Mouse (Mus musculus) myocyte (in vitro differentiated cells): Measurements from ENCODE around the gene Med13l. TPM values are rescaled to one million over a fixed set of nuclear protein-coding genes. Genes with fewer than 3 reads are reported as not detected.

Experiments
- H3K27me3 ChIP-seq: one replicate; pipeline ENCODE4 v1.6.1; 2011; ENCODE audit not compliant: control insufficient read depth, insufficient read depth, insufficient read length
- H3K36me3 ChIP-seq: one replicate; pipeline ENCODE4 v1.6.1; 2011; ENCODE audit not compliant: control insufficient read depth, insufficient read depth
- H3K4me2 ChIP-seq: one replicate; pipeline ENCODE4 v1.6.1; 2011; ENCODE audit warnings: low read depth, control low read depth
- H3K4me3 ChIP-seq: one replicate; pipeline ENCODE4 v1.5.1; 2011; ENCODE audit warnings: mild to moderate bottlenecking, control low read depth, moderate library complexity
- H3K79me2 ChIP-seq: one replicate; pipeline ENCODE4 v1.6.1; 2011; ENCODE audit not compliant: control insufficient read depth, insufficient read depth
- H3ac ChIP-seq: one replicate; pipeline ENCODE4 v1.6.1; 2011; ENCODE audit not compliant: control insufficient read depth, insufficient read length
- CEBPB ChIP-seq: IDR thresholded peaks from 2 replicates; pipeline ENCODE4 v1.6.1; 2011; ENCODE audit warnings: mild to moderate bottlenecking, moderate library complexity; ENCODE audit not compliant: poor library complexity, insufficient read depth, severe bottlenecking
- E2F4 ChIP-seq: IDR thresholded peaks from one replicate; pipeline ENCODE4 v1.6.1; 2011; ENCODE audit warnings: mild to moderate bottlenecking, control low read depth, moderate library complexity; ENCODE audit not compliant: insufficient read depth
- MAX ChIP-seq: IDR thresholded peaks from one replicate; pipeline ENCODE4 v1.6.1; 2011; ENCODE audit warnings: low read depth, mild to moderate bottlenecking, control low read depth
- MYOD1 ChIP-seq, 3 experiments: IDR thresholded peaks; one replicate each; pipeline ENCODE4 v1.6.1; 2011; ENCODE audit warnings: control low read depth in 2 of 3, low read depth in 2 of 3, mild to moderate bottlenecking in 2 of 3, moderate library complexity in 1 of 3; ENCODE audit not compliant: insufficient read length in 2 of 3, control insufficient read depth in 1 of 3
- MYOG ChIP-seq, 3 experiments: IDR thresholded peaks; one replicate each; pipeline ENCODE4 v1.6.1; 2011; ENCODE audit warnings: control low read depth in 2 of 3, low read depth in 2 of 3, mild to moderate bottlenecking in 2 of 3; ENCODE audit not compliant: insufficient read length in 2 of 3, control insufficient read depth in 1 of 3, insufficient read depth in 1 of 3
- POLR2A ChIP-seq: IDR thresholded peaks from one replicate; pipeline ENCODE4 v1.6.1; 2011; ENCODE audit warnings: low read depth, mild to moderate bottlenecking, control low read depth, moderate library complexity; ENCODE audit not compliant: insufficient read length
- POLR2AphosphoS2 ChIP-seq: IDR thresholded peaks from one replicate; pipeline ENCODE4 v1.6.1; 2011; ENCODE audit warnings: low read depth, control low read depth; ENCODE audit not compliant: insufficient read length
- REST ChIP-seq: IDR thresholded peaks from one replicate; pipeline ENCODE4 v1.6.1; 2011; ENCODE audit warnings: mild to moderate bottlenecking, control low read depth, moderate library complexity; ENCODE audit not compliant: insufficient read depth, insufficient read length
- SRF ChIP-seq: IDR thresholded peaks from one replicate; pipeline ENCODE4 v1.6.1; 2011; ENCODE audit warnings: low read depth; ENCODE audit not compliant: control insufficient read depth, insufficient read length
- TCF12 ChIP-seq: IDR thresholded peaks from one replicate; pipeline ENCODE4 v1.6.1; 2011; ENCODE audit warnings: mild to moderate bottlenecking, control low read depth; ENCODE audit not compliant: poor library complexity, insufficient read depth, severe bottlenecking
- TCF3 ChIP-seq: IDR thresholded peaks from one replicate; pipeline ENCODE4 v1.6.1; 2011; ENCODE audit warnings: low read depth, control low read depth; ENCODE audit not compliant: insufficient read length
- USF1 ChIP-seq: IDR thresholded peaks from one replicate; pipeline ENCODE4 v1.6.1; 2011; ENCODE audit warnings: low read depth, mild to moderate bottlenecking, control low read depth, moderate library complexity
- polyA plus RNA-seq: library from polyadenylated mRNA; unstranded; fragments of >200 nt; fragmentation: generic; extraction: Trizol; gene quantifications from one replicate; pipeline ENCODE4 v1.2.1, GENCODE M21; 2012; ENCODE audit warnings: missing spikeins

Med13l gene
- polyA plus RNA-seq, 1 experiment = 7.4 TPM

DNA sequence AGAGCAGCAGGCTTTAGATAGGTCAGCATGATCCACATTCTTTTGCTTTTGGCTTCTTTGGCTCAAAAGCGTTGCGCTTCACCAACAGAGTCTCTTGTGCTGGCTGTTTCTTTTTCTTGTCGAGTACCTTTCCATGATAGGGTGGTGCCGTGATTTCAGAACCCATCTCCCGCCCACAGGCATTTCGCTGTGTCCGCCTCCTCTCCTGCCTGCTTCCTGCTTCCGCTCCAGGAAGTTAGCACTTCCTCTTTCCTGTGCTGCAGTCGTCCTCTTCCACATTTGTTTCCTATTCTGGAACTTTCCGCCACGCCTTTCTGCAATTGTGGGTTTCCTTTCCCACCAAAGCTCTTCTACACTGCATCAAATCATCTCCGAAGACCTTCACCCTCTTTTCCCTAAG is 248.5 kb downstream of the Med13l start:
- H3K4me2 ChIP-seq = peak overlapping the region; percentile 18
- TF ChIP-seq TCF12 = no peak
- TF ChIP-seq REST = no peak
- no peak for TF ChIP-seq MAX
- TF ChIP-seq MYOG (IDR thresholded peaks at IDR 0.05; ENCODE audit: control insufficient read depth in 1 of 3, insufficient read depth in 1 of 3, insufficient read length in 2 of 3, low read depth in 2 of 3) = no peak
- no peak overlapping the region for H3K4me3 ChIP-seq
- H3K79me2 ChIP-seq = no peaks in the 10 kb centered on the region
- no peaks in the 10 kb centered on the region for H3K36me3 ChIP-seq
- no peak overlapping the region for H3ac ChIP-seq
- H3K27me3 ChIP-seq = no peaks in the 10 kb centered on the region

DNA sequence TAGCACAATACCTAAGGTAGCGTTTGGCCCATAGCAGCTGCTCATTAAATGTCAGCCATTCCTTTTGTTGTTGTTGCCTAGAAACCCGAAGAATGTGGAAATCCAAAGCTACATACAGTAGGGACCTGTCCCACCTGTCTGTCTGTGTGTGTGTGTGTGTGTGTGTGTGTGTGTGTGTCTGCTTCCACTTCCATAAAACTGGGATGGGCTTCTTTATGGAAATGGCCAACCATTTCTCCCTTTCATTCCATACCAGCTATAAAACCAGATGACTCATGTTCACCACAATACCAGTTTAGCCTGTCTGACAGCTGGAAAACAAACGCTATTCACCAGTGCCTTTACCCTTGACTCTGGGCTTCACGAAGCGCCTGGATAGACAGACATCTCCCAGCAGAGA is 249.1 kb downstream of the Med13l start:
- Histone ChIP-seq H3K4me3 (no peak overlapping the region), H3K27me3 (no peaks in the 10 kb centered on the region), H3ac (no peak overlapping the region), H3K36me3 (no peaks in the 10 kb centered on the region), H3K4me2 (peak overlapping the region; percentile 37), H3K79me2 (no peaks in the 10 kb centered on the region)
- TF ChIP-seq E2F4 (no peak), MYOD1 (IDR thresholded peaks at IDR 0.05; ENCODE audit: control insufficient read depth in 1 of 3, insufficient read length in 2 of 3, low read depth in 2 of 3) (peak; percentile 60 to 70 (median 64)), MAX (no peak), TCF3 (no peak), REST (no peak), SRF (no peak), TCF12 (peak; percentile 27), USF1 (no peak), MYOG (IDR thresholded peaks at IDR 0.05; ENCODE audit: control insufficient read depth in 1 of 3, insufficient read depth in 1 of 3, insufficient read length in 2 of 3, low read depth in 2 of 3) (peak in 2 of 3 experiments; percentile 54 to 83), POLR2A (no peak), POLR2AphosphoS2 (no peak), CEBPB (no peak)

DNA sequence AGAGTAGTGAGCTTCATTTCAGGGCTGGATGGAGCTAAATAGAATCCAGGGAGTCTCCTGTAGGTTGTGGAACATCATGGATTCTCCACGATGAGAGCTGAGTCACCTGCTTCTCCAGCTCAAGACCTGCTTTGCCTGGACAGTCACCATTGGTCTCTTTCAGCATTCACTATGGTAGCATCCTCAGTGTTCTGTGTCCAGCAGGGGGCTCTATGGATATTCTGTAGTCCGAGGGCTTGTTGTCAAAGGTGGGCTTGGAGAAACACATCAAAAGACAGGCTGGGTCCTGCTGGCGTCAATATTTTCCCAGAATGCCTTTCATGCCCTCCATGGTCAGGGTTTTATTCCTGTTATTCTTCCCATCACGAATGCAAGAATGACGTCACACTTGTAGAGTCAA is 251.2 kb downstream of the Med13l start:
- H3ac ChIP-seq = no peak overlapping the region
- peak overlapping the region; percentile 79 for H3K4me2 ChIP-seq
- no peaks in the 10 kb centered on the region for H3K36me3 ChIP-seq
- H3K79me2 ChIP-seq = no peaks in the 10 kb centered on the region
- no peak for TF ChIP-seq TCF12
- TF ChIP-seq MYOD1 (IDR thresholded peaks at IDR 0.05; ENCODE audit: control insufficient read depth in 1 of 3, insufficient read length in 2 of 3, low read depth in 2 of 3) = no peak
- no peak for TF ChIP-seq CEBPB
- no peak for TF ChIP-seq TCF3
- no peak for TF ChIP-seq SRF
- no peak for TF ChIP-seq USF1
- TF ChIP-seq MYOG (IDR thresholded peaks at IDR 0.05; ENCODE audit: control insufficient read depth in 1 of 3, insufficient read depth in 1 of 3, insufficient read length in 2 of 3, low read depth in 2 of 3) = no peak
- no peak for TF ChIP-seq POLR2A
- TF ChIP-seq POLR2AphosphoS2 = no peak
- TF ChIP-seq REST = no peak
- no peak for TF ChIP-seq MAX
- TF ChIP-seq E2F4 = no peak
- no peak overlapping the region for H3K4me3 ChIP-seq
- no peaks in the 10 kb centered on the region for H3K27me3 ChIP-seq

DNA sequence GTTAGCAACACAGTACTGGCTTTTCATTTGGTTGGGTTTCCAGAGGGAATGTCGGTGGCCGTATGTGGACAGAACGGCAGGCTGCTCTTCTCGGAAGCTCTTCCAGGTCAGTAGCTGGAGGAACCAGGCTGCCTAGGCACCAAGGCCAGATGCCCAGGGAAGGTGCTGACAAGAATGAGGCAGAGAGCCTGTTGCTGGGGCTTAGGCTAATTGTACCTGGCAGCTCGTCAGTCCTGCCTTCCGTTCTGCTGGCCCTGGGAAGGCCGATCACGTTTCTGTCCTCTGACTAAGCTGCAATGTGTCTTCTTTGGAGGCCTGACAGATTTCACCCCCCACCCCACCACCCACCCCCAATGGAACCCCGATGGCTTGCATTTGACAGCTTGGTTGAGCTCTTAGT is 251.9 kb downstream of the Med13l start:
- Histone ChIP-seq H3K4me2 (peak overlapping the region; percentile 79), H3K36me3 (no peaks in the 10 kb centered on the region), H3K4me3 (no peak overlapping the region), H3K79me2 (no peaks in the 10 kb centered on the region), H3K27me3 (no peaks in the 10 kb centered on the region), H3ac (no peak overlapping the region)
- TF ChIP-seq E2F4 (no peak), MYOD1 (IDR thresholded peaks at IDR 0.05; ENCODE audit: control insufficient read depth in 1 of 3, insufficient read length in 2 of 3, low read depth in 2 of 3) (peak; percentile 1 to 72 (median 22)), POLR2A (no peak), MYOG (IDR thresholded peaks at IDR 0.05; ENCODE audit: control insufficient read depth in 1 of 3, insufficient read depth in 1 of 3, insufficient read length in 2 of 3, low read depth in 2 of 3) (peak in 2 of 3 experiments; percentile 31 to 61), REST (no peak)

DNA sequence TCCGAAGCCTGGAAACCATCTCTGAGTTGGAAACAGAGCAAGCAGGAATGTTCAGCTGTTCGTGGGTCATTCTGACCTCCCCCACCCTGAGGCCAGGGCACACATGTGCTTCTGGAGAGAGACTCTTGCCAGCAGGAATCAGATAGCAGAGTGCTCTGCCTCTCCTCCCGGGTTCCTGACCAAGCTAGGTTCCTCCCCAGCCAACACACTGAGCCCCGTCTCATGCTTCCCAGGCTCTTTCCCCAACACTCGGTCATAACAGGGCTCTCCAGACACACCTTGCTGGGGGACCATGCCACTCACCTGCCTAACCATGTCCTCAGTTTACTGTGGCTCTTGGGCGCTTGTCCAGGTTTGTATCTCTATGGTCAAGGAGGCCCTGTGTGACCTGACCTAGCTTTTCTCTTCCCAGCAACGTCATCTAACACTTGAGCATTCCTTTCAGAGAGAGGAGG is 252.5 kb downstream of the Med13l start:
- Histone ChIP-seq H3K79me2 (no peaks in the 10 kb centered on the region), H3K36me3 (no peaks in the 10 kb centered on the region), H3K27me3 (no peaks in the 10 kb centered on the region), H3K4me3 (no peak overlapping the region), H3ac (no peak overlapping the region), H3K4me2 (peak overlapping the region; percentile 79)
- peak; percentile 64 for TF ChIP-seq TCF12
- TF ChIP-seq MYOG (IDR thresholded peaks at IDR 0.05; ENCODE audit: control insufficient read depth in 1 of 3, insufficient read depth in 1 of 3, insufficient read length in 2 of 3, low read depth in 2 of 3) = peak; percentile 77 to 97 (median 95)
- no peak for TF ChIP-seq POLR2AphosphoS2
- peak; percentile 40 for TF ChIP-seq POLR2A
- TF ChIP-seq MAX = no peak
- no peak for TF ChIP-seq SRF
- TF ChIP-seq TCF3 = peak; percentile 55
- TF ChIP-seq MYOD1 (IDR thresholded peaks at IDR 0.05; ENCODE audit: control insufficient read depth in 1 of 3, insufficient read length in 2 of 3, low read depth in 2 of 3) = peak; percentile 83 to 89 (median 83)
